Mouse (Mus musculus): Measurements from ENCODE around the gene Fuca1. TPM values are rescaled to one million over a fixed set of nuclear protein-coding genes. Genes with fewer than 3 reads are reported as not detected.

Fuca1 gene
- total and polyA plus RNA-seq, 3 experiments = 32.6 to 77.6 (median 66.5) TPM

- in situ Hi-C loops (cut with MboI; ENCODE audit: low pct_ligation_motif_present, low pct_unique_long_range_greater_than_20kb, low sequenced_read_pairs) = no loop called here
- Histone ChIP-seq H3K27ac (ENCODE audit: insufficient read depth, low read depth) (no peak overlapping the region), H3K4me3 (replicated peaks in 1 of 3; ENCODE audit: low read depth in 2 of 3, low read length in 2 of 3, poor library complexity in 1 of 3) (no peak overlapping the region), H3K79me2 (replicated peaks; ENCODE audit: control insufficient read depth, extremely low read depth, insufficient read depth, poor library complexity, severe bottlenecking) (no peaks in the 10 kb centered on the region), H3K36me3 (replicated peaks in 1 of 2; ENCODE audit: control insufficient read depth in 1 of 2, insufficient read depth in 1 of 2, low read length in 1 of 2) (peaks cover 35 to 65% of the 10 kb centered on the region in 2 experiments), H3K9me3 (replicated peaks; ENCODE audit: low read length) (no peaks in the 10 kb centered on the region), H3K4me2 (ENCODE audit: insufficient read depth, low read depth, poor library complexity, severe bottlenecking) (no peak overlapping the region), H3K9ac (ENCODE audit: insufficient read depth, low read depth) (no peak overlapping the region), H3K4me1 (ENCODE audit: control insufficient read depth in 1 of 2, insufficient read depth in 2 of 2) (peaks cover 7 to 34% of the 10 kb centered on the region in 2 experiments; a peak in 3 of 4 replicates), H3K27me3 (replicated peaks) (no peaks in the 10 kb centered on the region)
- dilution Hi-C loops (cut with MboI; ENCODE audit: extremely low pct_ligation_motif_present, extremely low pct_unique_long_range_greater_than_20kb, low sequenced_read_pairs) = no loop called here
- TF ChIP-seq CHD2 (IDR thresholded peaks at IDR 0.05; ENCODE audit: low read length) (no peak), ETS1 (conservative IDR thresholded peaks at IDR 0.05; ENCODE audit: low read depth, low read length) (no peak), JUND (conservative IDR thresholded peaks at IDR 0.05; ENCODE audit: low read depth, low read length) (no peak), POLR2A (IDR thresholded peaks at IDR 0.05; ENCODE audit: low read depth, low read length) (no peak), ZNF384 (IDR thresholded peaks at IDR 0.05; ENCODE audit: low read depth, low read length) (no peak), RAD21 (IDR thresholded peaks at IDR 0.05; ENCODE audit: low read depth, low read length) (no peak), TCF12 (IDR thresholded peaks at IDR 0.05; ENCODE audit: low read depth, low read length) (no peak), SMC3 (IDR thresholded peaks at IDR 0.05; ENCODE audit: low read depth, low read length) (no peak), POLR2AphosphoS2 (IDR thresholded peaks at IDR 0.05; ENCODE audit: low read depth, low read length) (no peak), ZKSCAN1 (IDR thresholded peaks at IDR 0.05; ENCODE audit: borderline replicate concordance, low read depth, low read length) (no peak), USF1 (IDR thresholded peaks at IDR 0.05; ENCODE audit: low read depth, low read length) (no peak), HCFC1 (IDR thresholded peaks at IDR 0.05; ENCODE audit: low read depth, low read length) (no peak), BHLHE40 (IDR thresholded peaks at IDR 0.05; ENCODE audit: low read depth, low read length) (no peak), CHD1 (IDR thresholded peaks at IDR 0.05; ENCODE audit: low read depth, low read length) (no peak), RCOR1 (conservative IDR thresholded peaks at IDR 0.05; ENCODE audit: low read depth, low read length) (no peak), UBTF (IDR thresholded peaks at IDR 0.05; ENCODE audit: low read depth, low read length) (no peak), ZMIZ1 (IDR thresholded peaks at IDR 0.05; ENCODE audit: low read depth, low read length) (no peak), MAX (IDR thresholded peaks at IDR 0.05; ENCODE audit: low read length) (no peak), GABPA (IDR thresholded peaks at IDR 0.05; ENCODE audit: insufficient replicate concordance, low read depth, low read length) (no peak), JUN (IDR thresholded peaks at IDR 0.05; ENCODE audit: insufficient read depth, low read depth, low read length) (no peak)
- DNase-seq (ENCODE audit: extremely low read depth) = no peak
Observed at GRCm38 (mm10) chr4:135961709-135962108, 41.2 kb downstream of the Fuca1 start.

GRCm38 (mm10) chr4:135962198-135962597 is 41.7 kb downstream of the Fuca1 start:
- no peak overlapping the region for H3K4me3 ChIP-seq (replicated peaks in 1 of 3; ENCODE audit: low read depth in 2 of 3, low read length in 2 of 3, poor library complexity in 1 of 3)
- H3K79me2 ChIP-seq (replicated peaks; ENCODE audit: control insufficient read depth, extremely low read depth, insufficient read depth, poor library complexity, severe bottlenecking) = no peaks in the 10 kb centered on the region
- peaks cover 38 to 69% of the 10 kb centered on the region in 2 experiments for H3K36me3 ChIP-seq (replicated peaks in 1 of 2; ENCODE audit: control insufficient read depth in 1 of 2, insufficient read depth in 1 of 2, low read length in 1 of 2)
- no peak overlapping the region for H3K27ac ChIP-seq (ENCODE audit: insufficient read depth, low read depth)
- DNase-seq (ENCODE audit: extremely low read depth) = no peak
- dilution Hi-C loops (cut with MboI; ENCODE audit: extremely low pct_ligation_motif_present, extremely low pct_unique_long_range_greater_than_20kb, low sequenced_read_pairs) (no loop called here), in situ Hi-C loops (cut with MboI; ENCODE audit: low pct_ligation_motif_present, low pct_unique_long_range_greater_than_20kb, low sequenced_read_pairs) (no loop called here)
- TF ChIP-seq UBTF (IDR thresholded peaks at IDR 0.05; ENCODE audit: low read depth, low read length) (no peak), EP300 (IDR thresholded peaks at IDR 0.05; ENCODE audit: low read length) (no peak), CHD1 (IDR thresholded peaks at IDR 0.05; ENCODE audit: low read depth, low read length) (no peak), E2F4 (IDR thresholded peaks at IDR 0.05; ENCODE audit: insufficient replicate concordance, low read depth, low read length) (no peak), KAT2A (IDR thresholded peaks at IDR 0.05; ENCODE audit: insufficient replicate concordance, low read length) (no peak), MYC (IDR thresholded peaks at IDR 0.05; ENCODE audit: low read depth, low read length) (no peak), MAFK (IDR thresholded peaks at IDR 0.05; ENCODE audit: insufficient replicate concordance, low read length) (no peak), USF1 (IDR thresholded peaks at IDR 0.05; ENCODE audit: low read depth, low read length) (no peak), MEF2A (IDR thresholded peaks at IDR 0.05; ENCODE audit: borderline replicate concordance, low read depth, low read length) (no peak), PAX5 (IDR thresholded peaks at IDR 0.05; ENCODE audit: low read length) (no peak), JUND (conservative IDR thresholded peaks at IDR 0.05; ENCODE audit: low read depth, low read length) (no peak), ELF1 (IDR thresholded peaks at IDR 0.05; ENCODE audit: low read depth, low read length) (no peak), MXI1 (IDR thresholded peaks at IDR 0.05; ENCODE audit: low read depth, low read length) (no peak), ZMIZ1 (IDR thresholded peaks at IDR 0.05; ENCODE audit: low read depth, low read length) (no peak)
- no peak overlapping the region for H3K9ac ChIP-seq (ENCODE audit: insufficient read depth, low read depth)
- H3K4me2 ChIP-seq (ENCODE audit: insufficient read depth, low read depth, poor library complexity, severe bottlenecking) = no peak overlapping the region
- peaks cover 7 to 34% of the 10 kb centered on the region in 2 experiments; a peak in 3 of 4 replicates for H3K4me1 ChIP-seq (ENCODE audit: control insufficient read depth in 1 of 2, insufficient read depth in 2 of 2)
- no peaks in the 10 kb centered on the region for H3K9me3 ChIP-seq (replicated peaks; ENCODE audit: low read length)
- no peaks in the 10 kb centered on the region for H3K27me3 ChIP-seq (replicated peaks)

Measured in CH12.LX (cell line).